Mouse (Mus musculus) macrophage (primary cell): ENCODE data around the gene Rhbdl3. TPM values are rescaled to one million over a fixed set of nuclear protein-coding genes. Genes with fewer than 3 reads are reported as not detected.

Source experiments
- H3K27ac ChIP-seq: fragments of 350-480 bp; formaldehyde crosslinking; 2 replicates; pipeline ENCODE4 v1.9.0; 2021
- H3K36me3 ChIP-seq: fragments of 350-480 bp; formaldehyde crosslinking; 2 replicates; pipeline ENCODE4 v1.9.0; 2021; ENCODE audit errors: inconsistent target
- H3K4me3 ChIP-seq: fragments of 350-480 bp; formaldehyde crosslinking; 2 replicates; pipeline ENCODE4 v1.9.0; 2021; ENCODE audit errors: inconsistent target
- H3K79me2 ChIP-seq: fragments of 350-480 bp; formaldehyde crosslinking; 2 replicates; pipeline ENCODE4 v1.9.0; 2021; ENCODE audit errors: inconsistent target
- WGBS: methylation state at CpG from one replicate; pipeline ENCODE4 v1.1.7; 2026; ENCODE audit warnings: inconsistent platforms; ENCODE audit not compliant: missing documents; 5-methylcytosine and 5-hydroxymethylcytosine counted together
- polyA plus RNA-seq: library from polyadenylated mRNA; stranded (reverse); fragments of 250-400 nt; gene quantifications from 3 replicates; pipeline ENCODE4 v1.2.4, GENCODE M21; 2018; ENCODE audit warnings: inconsistent platforms

Rhbdl3 gene
- polyA plus RNA-seq, 1 experiment from 2014 or later, result 0.03 TPM

DNA sequence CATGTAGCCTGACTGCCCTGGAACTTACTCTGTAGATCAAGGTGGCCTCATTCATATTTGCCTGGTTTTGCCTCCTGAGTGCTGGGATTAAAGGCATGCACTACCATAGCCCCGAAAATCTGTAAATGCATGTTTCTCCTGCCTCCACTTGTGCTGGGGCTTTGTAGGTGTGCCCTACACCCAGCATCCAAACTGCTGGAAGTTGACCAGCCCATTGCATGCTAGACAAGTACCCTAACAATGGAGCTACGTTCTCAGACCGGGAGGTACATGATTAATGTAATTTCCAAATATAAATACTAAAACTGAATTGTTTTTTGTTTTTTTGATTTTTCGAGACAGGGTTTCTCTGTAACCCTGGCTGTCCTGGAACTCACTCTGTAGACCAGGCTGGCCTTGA lies 84.3 kb downstream of the Rhbdl3 start:
- 24% methylated on average over 4 of the region's 4 CpGs for WGBS
- H3K36me3 ChIP-seq, result peaks cover 21% of the 10 kb centered on the region; the same call in 1 of the 2 replicates
- peaks cover 70% of the 10 kb centered on the region for H3K79me2 ChIP-seq
- no peak overlapping the region for H3K27ac ChIP-seq
- H3K4me3 ChIP-seq, result peak overlapping the region; percentile 100

- H3K27ac ChIP-seq, result no peak overlapping the region
- peaks cover 39% of the 10 kb centered on the region for H3K36me3 ChIP-seq
- peaks cover 88% of the 10 kb centered on the region for H3K79me2 ChIP-seq
- WGBS, result 68% methylated on average over 2 of the region's 2 CpGs
- H3K4me3 ChIP-seq, result no peak overlapping the region
Observed at GRCm38 (mm10) chr11:80386790-80387189, 86.1 kb downstream of the Rhbdl3 start.

GRCm38 (mm10) chr11:80389885-80390284 lies 89.2 kb downstream of the Rhbdl3 start:
- 100% methylated on average over 1 of the region's 1 CpGs for WGBS
- no peak overlapping the region for H3K4me3 ChIP-seq
- H3K79me2 ChIP-seq, result peaks cover 100% of the 10 kb centered on the region
- H3K27ac ChIP-seq, result no peak overlapping the region
- H3K36me3 ChIP-seq, result peaks cover 67% of the 10 kb centered on the region

- no peak overlapping the region for H3K4me3 ChIP-seq
- peaks cover 100% of the 10 kb centered on the region for H3K79me2 ChIP-seq
- H3K27ac ChIP-seq, result no peak overlapping the region
- WGBS, result 86% methylated on average over 2 of the region's 2 CpGs
- peaks cover 83% of the 10 kb centered on the region for H3K36me3 ChIP-seq
Observed at GRCm38 (mm10) chr11:80391407-80392120, 90.9 kb downstream of the Rhbdl3 start.

GRCm38 (mm10) chr11:80395930-80396329 lies 95.2 kb downstream of the Rhbdl3 start:
- WGBS, result 89% methylated on average over 3 of the region's 3 CpGs
- Histone ChIP-seq H3K79me2 (peaks cover 100% of the 10 kb centered on the region), H3K27ac (no peak overlapping the region), H3K4me3 (no peak overlapping the region), H3K36me3 (peaks cover 91% of the 10 kb centered on the region)

GRCm38 (mm10) chr11:80396617-80397016 lies 95.9 kb downstream of the Rhbdl3 start:
- WGBS, result 91% methylated on average over 4 of the region's 4 CpGs
- peaks cover 86% of the 10 kb centered on the region for H3K36me3 ChIP-seq
- no peak overlapping the region for H3K27ac ChIP-seq
- peaks cover 100% of the 10 kb centered on the region for H3K79me2 ChIP-seq
- no peak overlapping the region for H3K4me3 ChIP-seq

Other genes starting within 250 kb of the Rhbdl3 start
- gene Crlf3, start 219.9 kb upstream of the Rhbdl3 start, polyA plus RNA-seq, result 27.5 to 59.0 TPM (median 37.3 TPM) in 3 replicates
- 1.5 to 6.1 TPM (median 1.9 TPM) in 3 replicates for gene Atad5, start 211.5 kb upstream of the Rhbdl3 start, polyA plus RNA-seq
- 7.9 to 16.0 TPM (median 9.1 TPM) in 3 replicates for gene Tefm, start 158.7 kb upstream of the Rhbdl3 start, polyA plus RNA-seq
- 54.5 to 101 TPM (median 85.2 TPM) in 3 replicates for gene Adap2, start 146.8 kb upstream of the Rhbdl3 start, polyA plus RNA-seq
- gene Rnf135, start 117.1 kb upstream of the Rhbdl3 start, polyA plus RNA-seq, result 8.8 to 30.5 TPM (median 15.2 TPM) in 3 replicates
- 29.4 to 36.6 TPM (median 30.4 TPM) in 3 replicates for gene Rhot1, start 91.9 kb upstream of the Rhbdl3 start, polyA plus RNA-seq
- gene 5730455P16Rik, start 77.1 kb downstream of the Rhbdl3 start, polyA plus RNA-seq, result 7.2 to 10.3 TPM (median 9.5 TPM) in 3 replicates
- gene Zfp207, start 82.4 kb downstream of the Rhbdl3 start, polyA plus RNA-seq, result 96.5 to 123 TPM (median 112 TPM) in 3 replicates
- gene Psmd11, start 127.7 kb downstream of the Rhbdl3 start, polyA plus RNA-seq, result 45.9 to 68.5 TPM (median 63.3 TPM) in 3 replicates
- 0.10 to 0.88 TPM (median 0.26 TPM) in 3 replicates for gene Cdk5r1, start 176.1 kb downstream of the Rhbdl3 start, polyA plus RNA-seq